Mouse (Mus musculus) embryonic facial prominence, embryonic 14.5 days (tissue): ENCODE results near the gene Prss58. TPM values are rescaled to one million over a fixed set of nuclear protein-coding genes. Genes with fewer than 3 reads are reported as not detected.

Experiments used
- polyA plus RNA-seq: library from polyadenylated mRNA; unstranded; fragments of >200 nt; fragmentation: Nextera tagmentation; extraction: Ambion mirVana; gene quantifications from 2 replicates; pipeline ENCODE4 v1.2.1, GENCODE M21; 2014

The Prss58 gene
- polyA plus RNA-seq, 1 experiment from 2014 or later: not detected

Other genes with a start within 250 kb of the Prss58 start
- not detected in 2 replicates for gene Moxd2, start 12.9 kb downstream of the Prss58 start, polyA plus RNA-seq
- not detected in 2 replicates for gene 1700074P13Rik, start 40.2 kb upstream of the Prss58 start, polyA plus RNA-seq
- gene Gm4744, start 51.5 kb upstream of the Prss58 start, polyA plus RNA-seq: not detected in 2 replicates
- gene 1810009J06Rik, start 64.4 kb upstream of the Prss58 start, polyA plus RNA-seq: not detected in 2 replicates
- not detected in 2 replicates for gene Gm2663, start 99.1 kb upstream of the Prss58 start, polyA plus RNA-seq
- not detected in 2 replicates for gene 2210010C04Rik, start 135.1 kb upstream of the Prss58 start, polyA plus RNA-seq